Mouse (Mus musculus): ENCODE results near the gene Gm44503.

Gene Gm44503

GRCm38 (mm10) chr9:73031421-73031820 is 72.8 kb downstream of the Gm44503 start:
- DNase-seq = no peak

GRCm38 (mm10) chr9:73033406-73033805 is 74.8 kb downstream of the Gm44503 start:
- DNase-seq = no peak

- DNase-seq = peak; percentile 95
Measured at GRCm38 (mm10) chr9:73039222-73039945, 80.7 kb downstream of the Gm44503 start.

- DNase-seq = no peak
Measured at GRCm38 (mm10) chr9:73040080-73040479, 81.4 kb downstream of the Gm44503 start, which contains the start of gene Pigb. Gene Pigb, minus strand, starts transcription at chr9:73040378.

- DNase-seq = peak; percentile 84
Measured at GRCm38 (mm10) chr9:73044146-73045079, 85.8 kb downstream of the Gm44503 start, which contains the start of gene Rab27a. Gene Rab27a, plus strand, starts transcription at chr9:73044854.

GRCm38 (mm10) chr9:73045204-73045603 is 86.6 kb downstream of the Gm44503 start:
- DNase-seq = peak; percentile 18

GRCm38 (mm10) chr9:73045711-73046110 is 87.1 kb downstream of the Gm44503 start:
- no peak for DNase-seq

- no peak for DNase-seq
Measured at GRCm38 (mm10) chr9:73047906-73048305, 89.3 kb downstream of the Gm44503 start.

GRCm38 (mm10) chr9:73048927-73049326 is 90.3 kb downstream of the Gm44503 start:
- peak; percentile 71 for DNase-seq

- DNase-seq = no peak
Measured at GRCm38 (mm10) chr9:73049833-73050232, 91.2 kb downstream of the Gm44503 start.

GRCm38 (mm10) chr9:73050606-73051005 is 92.0 kb downstream of the Gm44503 start:
- peak; percentile 11 for DNase-seq

GRCm38 (mm10) chr9:73055441-73055911 is 96.8 kb downstream of the Gm44503 start:
- DNase-seq = no peak

- no peak for DNase-seq
Measured at GRCm38 (mm10) chr9:73059224-73059623, 100.6 kb downstream of the Gm44503 start.

GRCm38 (mm10) chr9:73063621-73064290 is 105.1 kb downstream of the Gm44503 start:
- peak; percentile 28 for DNase-seq

Measured in retina, postnatal 1 day (tissue).